Mouse (Mus musculus) lung, postnatal 25 days (tissue): Measurements from ENCODE around the gene Insl6.

Source experiments
- DNase-seq: peaks from one replicate; pipeline ENCODE4 v3.0.0; 2022; ENCODE audit warnings: low spot score

Insl6 gene

DNA sequence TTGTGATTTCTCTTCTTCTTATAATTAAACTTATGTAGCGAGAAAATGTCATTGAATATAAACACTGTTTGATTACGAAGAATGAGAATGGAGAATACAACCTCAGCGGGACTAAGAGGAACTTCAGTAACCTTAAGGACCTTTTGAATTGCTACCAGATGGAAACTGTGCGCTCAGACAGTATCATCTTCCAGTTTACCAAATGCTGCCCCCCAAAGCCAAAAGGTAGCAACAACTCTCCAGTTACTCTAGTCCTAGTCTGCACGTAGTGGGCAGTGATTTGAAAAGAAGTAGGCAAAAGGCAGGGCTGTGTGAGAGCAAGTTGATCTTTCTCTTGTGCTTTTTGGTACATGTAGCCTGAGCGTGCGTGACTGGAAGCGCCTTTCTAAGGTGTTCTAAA is 37.3 kb downstream of the Insl6 start:
- DNase-seq: no peak

DNA sequence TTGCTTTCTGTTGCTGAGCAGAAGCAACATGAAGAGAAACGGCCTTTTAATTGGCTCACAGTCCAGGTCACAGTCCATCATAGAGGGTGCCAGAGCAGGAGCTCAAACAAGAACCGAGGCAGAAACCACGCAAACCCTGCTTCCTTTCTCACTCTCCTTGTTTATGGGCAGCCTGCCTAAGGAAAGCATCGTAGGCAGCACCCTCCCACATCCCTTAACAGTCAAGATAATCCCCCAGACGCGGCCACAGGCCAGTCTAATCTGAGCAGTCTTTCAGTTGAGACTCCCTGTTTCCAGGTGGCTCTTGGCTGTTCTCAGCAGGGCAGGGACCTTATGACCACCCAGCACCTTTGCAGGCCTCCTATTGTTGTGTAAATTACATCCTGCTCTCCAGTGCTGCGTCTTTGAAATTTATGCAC is 39.7 kb downstream of the Insl6 start:
- no peak for DNase-seq

DNA sequence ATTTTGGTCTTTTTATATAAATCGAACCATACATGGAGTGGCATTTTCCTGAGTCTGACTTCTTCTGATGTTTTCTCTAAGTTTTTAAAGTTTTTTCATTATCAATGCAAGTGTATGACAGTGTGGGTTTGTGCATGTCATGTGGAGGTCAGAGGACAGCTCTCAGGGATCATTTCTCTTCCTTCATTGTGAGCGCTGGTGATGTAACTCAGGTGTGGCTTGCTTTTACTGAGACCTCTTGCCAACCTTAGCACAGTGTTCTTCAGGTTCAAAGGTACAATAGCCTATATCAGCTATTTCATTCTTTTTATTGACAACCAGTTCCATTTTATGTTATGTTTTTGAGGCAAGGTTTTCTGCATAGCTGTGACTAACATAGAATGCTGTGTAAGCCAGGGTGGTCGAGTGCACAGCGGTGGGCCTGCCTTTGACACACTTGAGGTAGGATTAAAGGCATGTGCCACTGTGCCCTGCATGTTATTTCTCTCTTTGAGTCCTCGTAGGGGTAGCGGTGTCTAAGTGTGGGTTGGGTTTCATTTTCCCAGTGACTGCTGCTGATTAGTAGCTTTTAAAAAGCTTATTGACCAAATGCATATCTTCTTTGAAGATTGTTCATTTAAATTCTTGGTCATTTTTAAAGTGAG is 46.1 kb downstream of the Insl6 start:
- no peak for DNase-seq

DNA sequence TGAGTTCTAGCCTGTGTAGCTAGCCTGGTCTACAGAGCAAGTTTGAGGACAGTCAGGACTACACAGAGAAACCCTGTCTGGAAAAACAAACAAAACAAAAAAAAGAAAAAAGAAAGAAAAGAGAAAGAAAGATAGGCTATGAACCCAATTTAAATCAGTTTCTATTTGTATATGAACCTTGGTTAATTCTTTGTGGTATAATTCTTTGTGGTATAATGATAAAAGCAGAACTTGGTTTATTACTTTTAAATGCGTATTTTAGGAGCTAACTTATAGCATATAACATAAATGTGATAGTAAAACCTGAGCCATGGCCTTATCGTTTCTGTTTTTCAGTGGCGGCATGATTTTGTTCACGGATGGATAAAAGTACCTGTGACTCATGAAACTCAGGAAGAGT is 48.7 kb downstream of the Insl6 start:
- DNase-seq: no peak

DNA sequence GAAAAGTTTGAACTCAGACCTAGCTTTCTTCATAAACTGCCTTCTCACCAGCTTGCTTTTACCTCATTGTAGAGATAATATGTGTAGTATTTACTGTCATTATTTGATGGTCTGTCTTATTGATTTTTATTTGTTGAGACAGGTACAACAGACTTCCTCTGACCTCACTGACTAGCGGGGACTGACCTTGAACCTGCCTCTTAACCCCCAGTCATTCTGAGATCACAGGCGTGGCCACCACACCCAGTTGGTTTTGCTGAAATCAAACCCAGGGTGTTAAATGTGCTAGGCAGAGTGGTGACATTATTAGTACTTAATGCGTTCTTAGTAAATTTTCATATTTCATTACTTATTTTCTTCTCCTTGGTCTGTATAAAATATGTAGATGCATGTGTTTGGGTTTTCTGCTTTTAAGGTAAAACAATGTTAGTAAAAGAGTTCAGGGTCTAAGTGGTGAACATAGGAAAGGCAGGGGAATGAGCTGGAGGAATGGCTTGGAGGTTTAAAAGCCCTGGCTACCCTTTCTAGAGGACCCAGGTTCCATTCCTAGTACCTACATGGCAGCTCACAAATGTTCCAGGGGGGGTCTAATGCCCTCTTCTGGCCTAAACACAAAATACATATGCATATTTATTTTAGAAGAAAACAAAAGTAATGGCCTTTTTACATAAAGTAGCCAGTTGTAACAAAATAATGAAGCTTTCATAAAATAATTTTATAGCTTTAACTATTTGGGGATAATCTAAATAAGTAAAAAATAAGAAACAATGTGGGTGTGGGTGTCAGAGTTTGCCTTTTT is 52.9 kb downstream of the Insl6 start:
- DNase-seq: no peak
